Mouse (Mus musculus): ENCODE results near the gene Tlr9. TPM values are rescaled to one million over a fixed set of nuclear protein-coding genes. Genes with fewer than 3 reads are reported as not detected.

The Tlr9 gene
- total RNA-seq, 1 experiment from 2014 or later: 0.41 TPM

GRCm38 (mm10) chr9:106230051-106230733, 7.8 kb downstream of the Tlr9 start:
- peak; percentile 50 for ATAC-seq (replicated peaks; ENCODE audit: low read depth, poor library complexity, severe bottlenecking)

- ATAC-seq (replicated peaks; ENCODE audit: low read depth, poor library complexity, severe bottlenecking): no peak
Measured at GRCm38 (mm10) chr9:106230734-106231106, 8.3 kb downstream of the Tlr9 start.

- no peak for ATAC-seq (replicated peaks; ENCODE audit: low read depth, poor library complexity, severe bottlenecking)
Measured at GRCm38 (mm10) chr9:106231220-106231619, 8.8 kb downstream of the Tlr9 start.

- ATAC-seq (replicated peaks; ENCODE audit: low read depth, poor library complexity, severe bottlenecking): no peak
Measured at GRCm38 (mm10) chr9:106231816-106232215, 9.4 kb downstream of the Tlr9 start.

GRCm38 (mm10) chr9:106232956-106233355, 10.6 kb downstream of the Tlr9 start:
- ATAC-seq (replicated peaks; ENCODE audit: low read depth, poor library complexity, severe bottlenecking): no peak

GRCm38 (mm10) chr9:106233953-106234352, 11.6 kb downstream of the Tlr9 start:
- ATAC-seq (replicated peaks; ENCODE audit: low read depth, poor library complexity, severe bottlenecking): no peak

GRCm38 (mm10) chr9:106235194-106235830, 12.9 kb downstream of the Tlr9 start:
- ATAC-seq (replicated peaks; ENCODE audit: low read depth, poor library complexity, severe bottlenecking): no peak

GRCm38 (mm10) chr9:106236156-106236817, 13.9 kb downstream of the Tlr9 start:
- ATAC-seq (replicated peaks; ENCODE audit: low read depth, poor library complexity, severe bottlenecking): no peak

GRCm38 (mm10) chr9:106236818-106237211, 14.4 kb downstream of the Tlr9 start:
- ATAC-seq (replicated peaks; ENCODE audit: low read depth, poor library complexity, severe bottlenecking): no peak

GRCm38 (mm10) chr9:106237401-106237800, 15.0 kb downstream of the Tlr9 start:
- ATAC-seq (replicated peaks; ENCODE audit: low read depth, poor library complexity, severe bottlenecking): no peak

GRCm38 (mm10) chr9:106237878-106238277, 15.5 kb downstream of the Tlr9 start:
- ATAC-seq (replicated peaks; ENCODE audit: low read depth, poor library complexity, severe bottlenecking): no peak

GRCm38 (mm10) chr9:106241541-106242164, 19.3 kb downstream of the Tlr9 start:
- ATAC-seq (replicated peaks; ENCODE audit: low read depth, poor library complexity, severe bottlenecking): no peak

GRCm38 (mm10) chr9:106242813-106243488, 20.6 kb downstream of the Tlr9 start:
- peak; percentile 68 for ATAC-seq (replicated peaks; ENCODE audit: low read depth, poor library complexity, severe bottlenecking)

- no peak for ATAC-seq (replicated peaks; ENCODE audit: low read depth, poor library complexity, severe bottlenecking)
Measured at GRCm38 (mm10) chr9:106249550-106249949, 27.2 kb downstream of the Tlr9 start.

GRCm38 (mm10) chr9:106250245-106250644, 27.8 kb downstream of the Tlr9 start:
- no peak for ATAC-seq (replicated peaks; ENCODE audit: low read depth, poor library complexity, severe bottlenecking)

- ATAC-seq (replicated peaks; ENCODE audit: low read depth, poor library complexity, severe bottlenecking): no peak
Measured at GRCm38 (mm10) chr9:106251066-106251465, 28.7 kb downstream of the Tlr9 start.

GRCm38 (mm10) chr9:106254001-106254400, 31.6 kb downstream of the Tlr9 start:
- ATAC-seq (replicated peaks; ENCODE audit: low read depth, poor library complexity, severe bottlenecking): no peak

GRCm38 (mm10) chr9:106258412-106258811, 36.0 kb downstream of the Tlr9 start:
- ATAC-seq (replicated peaks; ENCODE audit: low read depth, poor library complexity, severe bottlenecking): no peak

- ATAC-seq (replicated peaks; ENCODE audit: low read depth, poor library complexity, severe bottlenecking): peak; percentile 66
Measured at GRCm38 (mm10) chr9:106258990-106259389, 36.6 kb downstream of the Tlr9 start.

GRCm38 (mm10) chr9:106261058-106261457, 38.7 kb downstream of the Tlr9 start:
- peak; percentile 80 for ATAC-seq (replicated peaks; ENCODE audit: low read depth, poor library complexity, severe bottlenecking)

All from common myeloid progenitor, adult 5-6 weeks (primary cell).